Mouse (Mus musculus) adrenal gland (tissue): Measurements from ENCODE around the gene Cyp4x1.

Experiments used
- intact Hi-C: fragments of 180-260 bp; cut with DNase I; formaldehyde crosslinking; loops from one replicate; pipeline ENCODE4 v1.15.1; 2025

The Cyp4x1 gene

GRCm38 (mm10) chr4:115090592-115090991 is 43.5 kb downstream of the Cyp4x1 start:
- intact Hi-C loops: no loop called here

GRCm38 (mm10) chr4:115088611-115089338 is 45.3 kb downstream of the Cyp4x1 start, which contains the start of gene Pdzk1ip1:
Pdzk1ip1 (plus strand) TSS chr4:115088708.
- intact Hi-C loops: loop anchor here (5.0 kb wide), 1 partner anchor 51 kb away; no protein-coding TSS in a partner anchor

GRCm38 (mm10) chr4:115086763-115087415 is 47.2 kb downstream of the Cyp4x1 start:
- intact Hi-C loops: loop anchor here (5.0 kb wide), 1 partner anchor 50 kb away; no protein-coding TSS in a partner anchor

- intact Hi-C loops: loop anchor here (5.0 kb wide), 1 partner anchor 49 kb away; no protein-coding TSS in a partner anchor
Observed at GRCm38 (mm10) chr4:115086257-115086656, 47.8 kb downstream of the Cyp4x1 start.

GRCm38 (mm10) chr4:115085522-115086095 is 48.5 kb downstream of the Cyp4x1 start:
- intact Hi-C loops: loop anchor here (5.0 kb wide), 1 partner anchor 48 kb away; no protein-coding TSS in a partner anchor

- intact Hi-C loops: no loop called here
Observed at GRCm38 (mm10) chr4:115083031-115083430, 51.0 kb downstream of the Cyp4x1 start.

GRCm38 (mm10) chr4:115079821-115080349 is 54.2 kb downstream of the Cyp4x1 start:
- intact Hi-C loops: no loop called here

- intact Hi-C loops: no loop called here
Observed at GRCm38 (mm10) chr4:115078892-115079820, 54.9 kb downstream of the Cyp4x1 start.

GRCm38 (mm10) chr4:115075204-115075915 is 58.7 kb downstream of the Cyp4x1 start:
- intact Hi-C loops: no loop called here

GRCm38 (mm10) chr4:115074789-115075188 is 59.3 kb downstream of the Cyp4x1 start:
- intact Hi-C loops: no loop called here

- intact Hi-C loops: no loop called here
Observed at GRCm38 (mm10) chr4:115071668-115072067, 62.4 kb downstream of the Cyp4x1 start.

GRCm38 (mm10) chr4:115063518-115064239 is 70.4 kb downstream of the Cyp4x1 start:
- intact Hi-C loops: no loop called here

GRCm38 (mm10) chr4:115062875-115063517 is 71.1 kb downstream of the Cyp4x1 start:
- intact Hi-C loops: no loop called here

GRCm38 (mm10) chr4:115062540-115062874 is 71.6 kb downstream of the Cyp4x1 start:
- intact Hi-C loops: no loop called here

GRCm38 (mm10) chr4:115060753-115061152 is 73.3 kb downstream of the Cyp4x1 start:
- intact Hi-C loops: no loop called here

- intact Hi-C loops: no loop called here
Observed at GRCm38 (mm10) chr4:115059871-115060270, 74.2 kb downstream of the Cyp4x1 start.

- intact Hi-C loops: no loop called here
Observed at GRCm38 (mm10) chr4:115058871-115059590, 75.0 kb downstream of the Cyp4x1 start.

GRCm38 (mm10) chr4:115058317-115058761 is 75.7 kb downstream of the Cyp4x1 start:
- intact Hi-C loops: no loop called here
